Mouse (Mus musculus) heart, adult 2 months (tissue): Measurements from ENCODE around the gene Fbxw7.

Source experiments
- CTCF ChIP-seq: fragments of 200-600 bp; IDR thresholded peaks from 2 replicates; pipeline ENCODE4 v1.8.1; 2022; ENCODE audit warnings: antibody characterized with exemption, mild to moderate bottlenecking, moderate library complexity
- POLR2A ChIP-seq: fragments of 200-500 bp; IDR thresholded peaks from 2 replicates; pipeline ENCODE4 v1.6.1; 2011; ENCODE audit warnings: mild to moderate bottlenecking, low read depth, low read length, control low read depth; ENCODE audit not compliant: insufficient read depth

- TF ChIP-seq CTCF (no peak), POLR2A (no peak)
Observed at GRCm38 (mm10) chr3:84826405-84826804, 11.3 kb downstream of the Fbxw7 start.
